Mouse (Mus musculus) Patski (cell line): ENCODE measurements around the gene Vps41. TPM values are rescaled to one million over a fixed set of nuclear protein-coding genes. Genes with fewer than 3 reads are reported as not detected.

ENCODE experiments used
- ATAC-seq: fragments of 100-300 bp; one replicate; pipeline ENCODE4 v1.8.0; 2021
- CTCF ChIA-PET: fragments of 350-600 bp; sonication (Branson Sonifier 250); formaldehyde crosslinking; loops from one replicate; lab custom pipeline; 2022; ENCODE audit warnings: inconsistent platforms; lab: Charles Lee
- POLR2A ChIA-PET: fragments of 350-600 bp; sonication (Branson Sonifier 250); formaldehyde crosslinking; loops from one replicate; lab custom pipeline; 2022; ENCODE audit warnings: antibody characterized with exemption, inconsistent platforms; lab: Charles Lee
- DNase-seq: peaks from one replicate; pipeline ENCODE4 v3.0.0-alpha.2; 2011; ENCODE audit warnings: low read depth, low spot score
- H3K27me3 ChIP-seq: fragments of 371-371 bp; one replicate; pipeline ENCODE4 v1.5.1; 2021
- CTCF ChIP-seq: fragments of 100-300 bp; IDR thresholded peaks from one replicate; pipeline ENCODE4 v1.5.1; 2021
- in situ Hi-C: fragments of 300-500 bp; cut with MboI; formaldehyde crosslinking; loops from 3 replicates; pipeline ENCODE4 v1.11.1; 2018; ENCODE audit warnings: low pct_unique_long_range_greater_than_20kb, mixed read lengths
- polyA plus RNA-seq: library from polyadenylated mRNA; unstranded; gene quantifications from one replicate; pipeline ENCODE4 v1.2.3, GENCODE M21; 2021

Gene Vps41
- polyA plus RNA-seq, 1 experiment from 2014 or later = 72.5 TPM

- CTCF ChIA-PET = interaction anchor here (1.2 to 1.3 kb wide), 2 partner anchors 11 to 12 kb away, joined by 3 read pairs; no protein-coding TSS in a partner anchor
- in situ Hi-C loops = no loop called here
- POLR2A ChIA-PET = interaction anchor here (0.6 kb wide), 1 partner anchor 90 kb away, joined by 3 read pairs; no protein-coding TSS in a partner anchor
- ATAC-seq = no peak
- no peak for TF ChIP-seq CTCF
- no peaks in the 10 kb centered on the region for H3K27me3 ChIP-seq
- no peak for DNase-seq
These were observed 44.4 kb downstream of the Vps41 start for GRCm38 (mm10) chr13:18761452-18761851.

DNA sequence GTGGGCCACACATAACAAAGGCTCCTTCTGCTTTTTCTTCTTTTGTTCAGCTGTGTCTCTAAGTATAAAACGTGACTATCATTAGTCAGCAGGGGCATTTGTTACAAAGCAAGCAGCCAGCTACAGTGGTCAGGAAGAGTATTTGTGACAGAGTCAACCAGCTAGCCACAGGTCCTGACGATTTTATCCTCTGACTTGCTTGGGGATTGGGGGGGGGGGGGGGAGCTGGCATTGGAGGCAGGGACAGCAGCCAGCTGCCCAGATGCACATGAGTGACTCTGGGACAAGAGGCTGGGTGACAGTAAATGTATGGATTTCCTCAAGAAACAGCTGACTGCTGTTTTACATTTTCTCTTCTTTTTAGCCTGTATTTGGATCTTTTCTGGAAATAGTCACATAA is 50.8 kb downstream of the Vps41 start:
- POLR2A ChIA-PET = no interaction called here
- no peak for TF ChIP-seq CTCF
- H3K27me3 ChIP-seq = no peaks in the 10 kb centered on the region
- DNase-seq (no peak), ATAC-seq (no peak)
- in situ Hi-C loops = no loop called here
- CTCF ChIA-PET = no interaction called here

DNA sequence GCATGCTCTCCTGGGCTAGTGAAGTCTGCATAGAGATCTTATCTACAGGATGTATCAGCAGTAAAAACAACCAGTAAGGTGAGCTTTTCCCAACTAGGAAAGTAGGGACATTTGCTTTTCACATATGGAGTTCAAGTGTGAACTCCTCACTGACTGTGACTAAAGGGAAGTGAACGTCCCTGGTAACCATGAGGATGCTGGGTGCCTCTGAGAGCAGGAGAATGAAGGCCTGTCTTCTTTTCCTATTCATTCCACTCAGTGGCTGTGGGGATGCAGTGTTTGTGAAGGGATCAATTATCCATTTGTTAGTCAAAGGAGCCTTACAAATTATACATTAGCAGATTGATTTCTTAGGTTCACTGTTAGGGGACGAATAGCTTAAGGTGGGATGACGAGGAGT is 51.4 kb downstream of the Vps41 start:
- ChIA-PET CTCF (no interaction called here), POLR2A (no interaction called here)
- ATAC-seq (no peak), DNase-seq (no peak)
- in situ Hi-C loops = no loop called here
- no peak for TF ChIP-seq CTCF
- no peaks in the 10 kb centered on the region for H3K27me3 ChIP-seq

- DNase-seq = no peak
- in situ Hi-C loops = no loop called here
- H3K27me3 ChIP-seq = no peaks in the 10 kb centered on the region
- ATAC-seq = no peak
- TF ChIP-seq CTCF = no peak
- CTCF ChIA-PET = interaction anchor here (1.2 kb wide), 1 partner anchor 16 kb away, joined by 4 read pairs; no protein-coding TSS in a partner anchor
- POLR2A ChIA-PET = no interaction called here
These were observed 56.5 kb downstream of the Vps41 start for GRCm38 (mm10) chr13:18773437-18774198.

DNA sequence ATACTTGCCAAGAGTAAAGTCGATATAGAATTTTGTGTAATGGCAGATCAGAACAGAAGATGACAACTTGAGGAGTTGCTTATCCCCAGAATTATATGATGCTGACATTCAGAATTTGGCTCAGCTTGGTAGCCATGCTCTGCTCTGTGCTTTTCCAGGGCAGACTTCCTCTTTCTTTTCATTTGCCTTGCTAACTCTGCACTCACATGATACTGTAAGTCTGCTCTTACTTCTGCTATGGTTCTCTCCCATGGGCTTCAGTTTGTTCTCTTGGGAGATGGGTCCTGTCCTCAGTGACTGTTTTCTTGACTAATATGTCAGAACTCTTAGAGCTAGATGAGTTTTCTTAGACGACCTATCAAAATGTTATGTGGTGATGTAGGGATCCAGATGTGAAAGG is 64.2 kb downstream of the Vps41 start:
- DNase-seq (no peak), ATAC-seq (no peak)
- POLR2A ChIA-PET = no interaction called here
- in situ Hi-C loops = no loop called here
- CTCF ChIA-PET = no interaction called here
- H3K27me3 ChIP-seq = no peaks in the 10 kb centered on the region
- no peak for TF ChIP-seq CTCF

GRCm38 (mm10) chr13:18785702-18786101 is 68.6 kb downstream of the Vps41 start:
- ATAC-seq = no peak
- no peaks in the 10 kb centered on the region for H3K27me3 ChIP-seq
- ChIA-PET CTCF (no interaction called here), POLR2A (no interaction called here)
- in situ Hi-C loops = no loop called here
- TF ChIP-seq CTCF = no peak
- DNase-seq = no peak

DNA sequence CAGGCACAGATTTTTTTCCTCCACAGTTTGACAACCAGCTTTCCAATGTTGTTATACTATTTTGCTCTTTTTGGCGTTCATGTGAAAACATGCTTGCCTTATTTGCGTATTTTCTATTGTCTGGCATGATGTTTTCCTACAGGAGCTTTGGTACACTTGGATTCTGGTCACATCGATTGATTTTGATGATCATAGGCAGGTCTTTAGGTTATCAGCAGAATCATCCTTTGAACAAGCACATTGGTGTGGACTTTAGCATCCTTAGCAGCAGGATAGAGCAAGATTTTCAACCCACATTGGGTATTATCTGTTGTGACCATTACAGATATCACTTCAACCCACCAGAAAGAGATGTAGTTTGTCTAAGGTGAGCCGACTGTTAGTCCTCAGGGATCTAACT is 71.0 kb downstream of the Vps41 start:
- no peak for ATAC-seq
- in situ Hi-C loops = no loop called here
- ChIA-PET POLR2A (no interaction called here), CTCF (no interaction called here)
- DNase-seq = no peak
- H3K27me3 ChIP-seq = no peaks in the 10 kb centered on the region
- no peak for TF ChIP-seq CTCF

GRCm38 (mm10) chr13:18788689-18789088 is 71.6 kb downstream of the Vps41 start:
- H3K27me3 ChIP-seq = no peaks in the 10 kb centered on the region
- no peak for TF ChIP-seq CTCF
- peak; percentile 80 for ATAC-seq
- POLR2A ChIA-PET = no interaction called here
- CTCF ChIA-PET = interaction anchor here (1.3 kb wide), 1 partner anchor 30 kb away, joined by 3 read pairs; no protein-coding TSS in a partner anchor
- in situ Hi-C loops = no loop called here
- DNase-seq = no peak

DNA sequence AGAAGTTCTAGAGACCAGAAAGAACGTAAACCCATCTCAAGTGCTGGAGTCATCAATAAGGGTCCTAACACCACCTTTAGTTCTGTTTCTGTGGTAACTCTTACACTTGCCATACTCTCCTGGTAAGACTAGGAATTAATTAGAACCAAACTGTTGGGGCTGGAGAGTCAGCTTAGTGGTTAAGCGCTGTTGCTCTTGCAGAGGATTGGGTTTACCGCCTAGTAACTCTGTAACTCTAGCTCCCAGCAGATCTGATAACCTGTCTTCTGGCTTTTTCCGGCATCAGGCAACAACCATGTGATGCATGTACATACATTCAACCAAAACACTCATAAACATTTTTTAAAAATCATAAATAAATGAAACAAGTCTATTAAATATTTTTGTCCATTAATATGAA is 72.6 kb downstream of the Vps41 start:
- no peaks in the 10 kb centered on the region for H3K27me3 ChIP-seq
- ATAC-seq (no peak), DNase-seq (no peak)
- TF ChIP-seq CTCF = no peak
- ChIA-PET CTCF (interaction anchor here (1.3 kb wide), 1 partner anchor 31 kb away, joined by 3 read pairs; no protein-coding TSS in a partner anchor), POLR2A (interaction anchor here (0.6 kb wide), 1 partner anchor 880 kb away, joined by 3 read pairs; no protein-coding TSS in a partner anchor)
- in situ Hi-C loops = no loop called here

DNA sequence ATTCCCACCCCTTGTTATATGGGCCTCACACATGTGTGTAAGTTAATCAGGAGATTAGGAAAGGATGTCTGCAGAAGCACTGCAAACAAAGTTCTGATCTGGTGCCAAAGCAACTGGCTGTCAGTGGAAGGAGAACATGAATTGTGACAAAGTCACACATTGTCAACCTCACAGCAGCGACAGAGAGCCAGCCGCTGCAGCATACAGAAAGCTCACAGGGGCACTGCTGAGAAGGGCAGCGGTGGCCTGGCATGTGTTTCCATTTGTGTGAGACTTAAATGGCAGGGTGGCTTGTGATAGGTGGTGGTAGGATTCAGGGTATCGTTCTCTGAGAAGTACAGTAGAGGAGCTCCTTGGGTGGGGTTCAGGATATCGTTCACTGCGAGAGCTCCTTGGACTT is 73.0 kb downstream of the Vps41 start:
- no peak for ATAC-seq
- in situ Hi-C loops = no loop called here
- H3K27me3 ChIP-seq = no peaks in the 10 kb centered on the region
- no peak for TF ChIP-seq CTCF
- CTCF ChIA-PET = no interaction called here
- POLR2A ChIA-PET = interaction anchor here (0.6 kb wide), 1 partner anchor 880 kb away, joined by 3 read pairs; no protein-coding TSS in a partner anchor
- no peak for DNase-seq

DNA sequence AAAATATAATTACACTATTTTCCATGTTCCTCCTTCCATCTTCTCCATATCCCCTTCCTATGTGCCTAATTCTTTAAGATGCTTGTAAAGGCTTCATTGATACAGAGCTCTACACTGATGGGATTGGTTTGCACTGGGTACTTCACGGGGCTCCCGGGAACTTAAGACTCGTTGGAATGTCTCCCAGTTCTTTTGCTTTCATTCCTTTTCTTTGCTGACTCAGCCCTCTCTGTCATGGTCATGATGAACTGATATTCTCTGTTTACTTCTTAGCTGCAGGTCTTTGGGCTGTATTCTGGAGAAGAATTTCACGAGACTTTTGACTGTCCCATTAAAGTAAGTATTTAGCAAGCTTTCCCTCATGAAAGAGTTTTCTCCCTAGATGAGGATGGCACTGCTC is 74.2 kb downstream of the Vps41 start:
- in situ Hi-C loops = no loop called here
- POLR2A ChIA-PET = no interaction called here
- CTCF ChIA-PET = interaction anchor here (1.9 kb wide), 1 partner anchor 11 kb away, joined by 5 read pairs; no protein-coding TSS in a partner anchor
- DNase-seq (no peak), ATAC-seq (no peak)
- no peaks in the 10 kb centered on the region for H3K27me3 ChIP-seq
- TF ChIP-seq CTCF = no peak
